Mouse (Mus musculus) testis, adult 2 months (tissue): ENCODE results near the gene Fto.

Experiments
- CTCF ChIP-seq: fragments of 200-500 bp; IDR thresholded peaks from 2 replicates; pipeline ENCODE4 v1.5.1; 2012; ENCODE audit warnings: low read depth, mild to moderate bottlenecking, inconsistent platforms, low read length, moderate library complexity; ENCODE audit not compliant: control insufficient read depth, insufficient read depth, insufficient replicate concordance
- POLR2A ChIP-seq: fragments of 200-500 bp; IDR thresholded peaks from 2 replicates; pipeline ENCODE4 v1.6.1; 2012; ENCODE audit warnings: low read depth, mild to moderate bottlenecking, inconsistent platforms, low read length, moderate library complexity; ENCODE audit not compliant: control insufficient read depth

DNA sequence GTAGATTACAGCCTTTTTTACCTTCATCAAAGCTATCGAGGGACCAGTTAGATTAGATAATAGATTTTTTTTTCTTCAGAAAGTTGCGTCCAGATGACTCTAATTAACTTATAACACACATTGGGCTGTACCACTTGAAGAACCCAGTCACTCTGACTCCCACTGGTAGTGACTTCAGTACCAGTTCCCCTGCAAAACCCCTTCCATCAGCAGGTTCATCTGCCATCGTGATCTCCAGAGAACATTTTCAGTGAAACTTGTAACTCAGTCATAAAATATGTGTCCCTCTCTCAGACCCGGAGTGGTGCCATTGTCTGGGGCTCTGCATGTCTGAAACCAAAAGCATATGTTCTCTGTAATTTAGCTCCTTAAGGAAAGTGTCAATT, 211.5 kb downstream of the Fto start:
- TF ChIP-seq CTCF (no peak), POLR2A (no peak)
